Mouse (Mus musculus): ENCODE measurements around the gene Polm.
A peak's percentile ranks its signal among the peaks of the same experiment; 100 is the strongest.

Polm gene

DNA sequence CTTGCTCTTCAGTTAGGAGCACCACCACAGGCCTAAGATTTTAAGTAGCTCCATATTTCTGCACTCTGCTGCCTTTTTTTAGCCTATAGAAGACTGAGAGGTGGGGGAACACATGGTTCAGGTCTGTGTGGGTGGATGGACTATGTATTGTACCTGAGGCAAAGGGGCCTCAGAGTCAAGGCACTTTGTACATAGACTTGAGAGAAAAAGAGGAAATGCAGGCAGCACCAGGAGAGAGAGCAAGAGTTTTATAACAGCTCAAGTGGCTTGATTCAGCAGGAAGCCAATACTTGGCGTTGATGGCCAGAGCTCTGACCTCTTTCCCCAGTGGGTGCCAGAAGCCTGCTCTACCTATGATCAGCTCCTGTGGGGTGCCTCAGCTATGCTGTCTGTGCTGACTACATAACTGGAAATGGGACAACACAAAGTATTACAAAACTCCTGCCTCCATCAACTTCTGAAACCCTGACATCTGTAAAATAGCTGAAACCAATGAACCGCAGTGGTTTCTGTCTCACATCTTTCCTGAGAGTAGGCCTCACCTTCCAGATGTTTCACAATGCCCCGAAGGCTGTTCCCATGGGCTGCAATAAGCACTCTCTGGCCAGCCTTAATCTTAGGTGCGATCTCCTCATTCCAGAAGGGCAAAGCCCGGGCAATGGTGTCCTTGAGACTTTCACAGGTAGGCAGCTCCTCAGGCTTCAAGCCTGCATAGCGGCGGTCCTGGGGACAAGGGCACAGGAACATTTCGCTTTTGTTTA is 35.2 kb downstream of the Polm start:
- DNase-seq: peak; percentile 4

DNA sequence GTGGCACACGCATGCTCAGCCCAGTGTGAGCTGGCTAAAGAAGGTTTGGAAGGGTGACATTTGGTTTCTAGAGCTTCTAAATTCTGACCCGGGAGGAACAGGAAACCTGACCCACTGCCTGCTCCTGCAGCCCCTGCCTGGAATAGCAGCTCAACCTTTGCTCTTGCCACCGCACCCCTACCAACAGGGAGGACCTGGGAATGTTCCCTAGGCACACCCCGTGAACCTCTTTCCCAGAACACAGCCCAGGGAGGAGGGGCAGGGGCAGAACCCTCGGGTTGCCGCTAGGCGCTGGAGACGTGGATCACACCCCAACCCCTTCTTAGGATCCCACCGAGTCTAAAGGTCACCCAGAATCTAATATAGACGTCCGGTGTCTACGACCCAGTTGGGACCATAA is 35.8 kb downstream of the Polm start:
- no peak for DNase-seq

DNA sequence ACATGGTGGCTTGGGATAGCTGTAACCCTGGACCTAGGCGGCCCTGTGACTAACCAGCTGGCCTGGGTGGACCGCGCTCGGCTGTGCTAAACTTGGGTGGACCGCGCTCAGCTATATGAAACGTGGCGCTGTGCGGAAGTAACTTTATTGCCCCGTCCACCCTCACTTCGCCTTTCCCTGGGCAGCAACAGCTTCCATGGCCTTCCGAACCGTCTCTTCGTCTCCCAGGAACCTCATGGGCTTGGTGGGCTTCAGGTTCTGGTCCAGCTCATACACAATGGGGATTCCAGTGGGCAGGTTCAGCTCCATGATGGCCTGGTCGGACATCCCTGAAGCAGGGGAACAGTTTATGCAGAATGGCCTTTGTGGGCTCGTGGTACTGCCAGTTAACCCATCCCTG is 36.3 kb downstream of the Polm start:
- no peak for DNase-seq

DNA sequence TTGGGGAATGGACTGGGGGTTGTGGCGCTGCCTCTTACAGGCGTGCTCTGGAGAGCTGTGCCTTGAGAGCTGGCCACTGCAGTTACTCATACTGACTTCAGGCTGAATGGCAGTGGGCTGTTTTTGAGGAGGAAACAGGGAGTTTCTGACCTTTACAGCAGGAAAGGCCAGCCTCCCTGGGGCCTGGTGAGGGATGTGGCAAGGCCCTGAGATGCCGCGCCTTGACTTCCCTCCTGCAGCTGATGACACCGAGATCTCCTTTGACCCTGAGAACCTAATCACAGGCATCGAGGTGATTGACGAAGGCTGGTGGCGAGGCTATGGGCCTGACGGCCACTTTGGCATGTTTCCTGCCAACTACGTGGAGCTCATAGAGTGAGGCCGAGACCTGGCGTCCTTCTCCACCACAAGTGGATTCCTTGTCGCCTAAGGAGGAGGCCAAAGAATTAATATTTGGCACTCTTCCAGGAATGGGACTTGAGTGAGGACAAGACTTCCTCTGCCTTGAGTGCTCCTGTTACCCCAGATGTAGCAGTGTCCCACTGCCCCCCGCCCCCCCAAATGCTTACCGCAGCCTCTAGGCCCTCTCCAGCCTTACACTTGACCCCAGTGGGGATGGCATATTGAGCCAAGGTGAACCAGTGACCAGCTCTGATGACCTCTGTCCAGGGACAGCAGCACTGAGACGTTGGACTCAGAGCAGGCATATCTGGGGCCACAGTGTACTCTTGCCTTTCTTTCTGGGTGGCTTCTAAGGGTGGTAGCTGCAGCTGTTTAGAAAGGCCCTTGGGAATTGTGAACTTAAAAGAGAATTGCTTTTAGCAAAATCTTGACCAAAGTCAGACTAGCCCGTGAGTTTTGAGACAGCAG is 38.0 kb downstream of the Polm start:
- peak; percentile 8 for DNase-seq

DNA sequence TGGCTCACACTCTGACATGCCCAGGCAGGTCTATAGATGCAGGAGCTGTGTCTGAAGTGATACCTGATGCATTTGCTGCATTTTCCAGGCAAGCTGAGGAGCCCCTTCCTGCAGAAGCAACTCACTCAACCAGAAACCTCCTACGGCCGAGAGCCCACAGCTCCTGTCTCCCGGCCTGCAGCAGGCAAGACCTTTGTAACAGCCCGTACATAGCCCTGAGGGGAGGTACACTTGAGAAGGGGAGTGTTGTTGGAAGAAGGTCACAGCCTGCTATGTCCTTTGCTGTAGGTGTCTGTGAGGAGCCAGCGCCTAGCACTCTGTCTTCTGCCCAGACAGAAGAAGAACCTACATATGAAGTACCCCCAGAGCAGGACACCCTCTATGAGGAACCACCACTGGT is 39.9 kb downstream of the Polm start:
- no peak for DNase-seq

DNA sequence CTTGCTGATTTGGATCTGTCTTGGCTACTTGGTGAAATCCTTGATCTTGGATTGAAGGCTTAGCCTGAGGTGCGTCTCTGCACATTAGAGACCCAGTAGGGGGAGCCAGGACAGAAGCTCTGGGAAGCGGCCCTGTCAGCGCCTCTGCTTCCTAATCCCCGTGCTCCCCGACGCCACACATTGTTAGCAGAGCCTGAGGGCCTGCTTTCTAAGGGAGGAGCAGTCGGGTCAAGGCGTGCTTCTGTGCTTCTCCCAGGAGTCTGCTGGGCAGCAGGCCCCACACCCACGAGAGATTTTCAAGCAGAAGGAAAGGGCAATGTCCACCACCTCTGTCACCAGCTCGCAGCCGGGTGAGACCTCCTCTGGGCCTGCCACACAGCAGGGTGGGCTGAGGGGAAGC is 40.4 kb downstream of the Polm start:
- DNase-seq: no peak

DNA sequence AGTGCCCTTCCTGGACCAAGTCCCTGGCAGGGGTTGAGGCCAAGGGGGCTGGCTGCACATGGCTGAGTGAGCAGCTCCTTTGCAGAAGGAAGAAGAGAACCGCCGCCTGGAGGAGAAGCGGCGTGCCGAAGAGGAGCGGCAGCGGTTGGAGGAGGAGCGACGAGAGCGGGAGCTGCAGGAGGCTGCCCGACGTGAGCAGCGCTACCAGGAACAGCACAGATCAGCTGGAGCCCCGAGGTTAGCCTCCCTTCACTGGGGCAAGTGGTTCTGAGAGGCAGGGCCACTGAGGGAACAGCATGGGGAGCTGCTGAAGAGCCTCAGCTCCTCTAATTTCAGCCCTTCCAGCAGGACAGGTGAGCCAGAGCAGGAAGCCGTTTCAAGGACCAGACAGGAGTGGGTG is 40.9 kb downstream of the Polm start:
- no peak for DNase-seq

DNA sequence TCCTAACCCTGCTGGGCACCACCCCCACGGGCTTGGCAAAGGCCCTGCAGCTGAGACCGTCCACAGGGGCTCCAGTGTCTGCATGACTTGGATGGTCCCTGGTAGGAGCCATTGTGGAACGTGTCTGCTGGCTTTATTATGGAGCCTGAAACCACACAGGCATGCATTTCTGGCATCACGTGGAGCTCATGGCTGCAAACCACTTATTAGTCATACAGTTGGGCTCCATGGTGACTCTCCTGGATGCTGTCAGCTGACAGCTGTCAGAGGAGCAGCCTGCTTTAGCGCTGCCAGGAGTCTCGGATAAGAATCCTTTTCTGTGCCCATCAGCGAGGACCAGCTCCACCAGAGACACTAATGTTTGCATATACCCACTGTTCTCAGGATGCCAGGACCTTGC is 42.1 kb downstream of the Polm start:
- DNase-seq: no peak

DNA sequence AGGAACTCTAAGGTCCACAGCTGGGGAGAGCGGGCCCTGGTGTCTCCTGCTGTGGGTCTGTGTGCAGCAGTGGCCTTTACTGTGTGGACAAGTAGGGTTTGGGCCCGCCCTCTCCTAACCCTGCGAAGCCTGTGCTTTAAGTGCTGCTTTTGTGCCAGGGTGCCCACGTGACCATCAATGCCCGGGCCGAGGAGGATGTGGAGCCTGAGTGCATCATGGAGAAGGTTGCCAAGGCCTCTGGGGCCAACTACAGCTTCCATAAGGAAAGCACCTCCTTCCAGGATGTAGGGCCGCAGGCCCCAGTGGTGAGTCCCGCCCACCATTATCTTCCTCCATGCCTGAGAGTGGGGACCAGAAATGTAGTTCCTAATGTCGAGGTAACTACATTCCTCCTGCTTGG is 42.5 kb downstream of the Polm start:
- DNase-seq: no peak

DNA sequence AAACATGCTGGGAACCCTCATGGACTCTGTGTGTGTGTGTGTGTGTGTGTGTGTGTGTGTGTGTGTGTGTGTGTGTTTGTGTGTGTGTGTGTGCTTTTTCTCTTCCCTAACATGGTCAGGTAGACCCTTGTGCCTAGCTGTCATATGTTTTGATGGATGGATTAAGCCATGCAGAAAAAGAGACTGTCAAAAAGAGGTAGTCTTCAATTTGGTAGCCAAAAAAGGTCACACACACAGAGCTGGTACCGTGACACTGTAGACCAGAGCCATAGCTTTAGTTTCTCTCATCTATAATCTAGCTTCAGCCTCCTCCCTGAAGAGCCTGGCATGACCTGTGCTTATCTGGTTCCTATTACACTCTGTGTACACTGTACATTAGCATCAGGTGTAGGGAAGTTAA is 47.4 kb downstream of the Polm start:
- no peak for DNase-seq

DNA sequence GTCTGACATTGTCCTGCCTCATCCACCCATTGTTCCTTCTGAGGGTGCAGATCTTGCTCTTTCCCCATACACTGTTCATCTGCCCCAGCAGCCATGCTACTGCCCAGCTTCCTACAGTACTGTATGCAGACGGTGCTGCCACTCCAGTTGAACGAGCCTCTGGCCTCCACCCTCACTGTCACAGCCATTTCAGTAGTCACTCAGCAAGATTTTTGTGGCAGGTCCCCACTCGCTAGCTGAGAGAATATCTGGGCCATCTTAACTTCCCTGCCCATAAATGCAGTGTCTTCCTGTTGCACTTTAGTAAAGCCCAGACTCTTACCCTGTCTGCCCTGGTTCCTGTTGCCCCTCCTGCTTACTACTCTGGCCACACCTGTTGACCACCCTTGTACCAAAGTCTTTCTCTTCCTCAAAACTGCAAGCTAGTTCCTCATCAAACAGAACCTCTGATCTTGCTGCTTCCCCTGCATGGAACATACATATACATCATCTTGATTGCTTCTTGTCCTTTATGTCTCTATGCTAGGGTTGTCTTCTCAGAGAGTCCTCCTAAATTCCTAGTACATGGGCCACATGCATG is 48.0 kb downstream of the Polm start:
- DNase-seq: no peak

DNA sequence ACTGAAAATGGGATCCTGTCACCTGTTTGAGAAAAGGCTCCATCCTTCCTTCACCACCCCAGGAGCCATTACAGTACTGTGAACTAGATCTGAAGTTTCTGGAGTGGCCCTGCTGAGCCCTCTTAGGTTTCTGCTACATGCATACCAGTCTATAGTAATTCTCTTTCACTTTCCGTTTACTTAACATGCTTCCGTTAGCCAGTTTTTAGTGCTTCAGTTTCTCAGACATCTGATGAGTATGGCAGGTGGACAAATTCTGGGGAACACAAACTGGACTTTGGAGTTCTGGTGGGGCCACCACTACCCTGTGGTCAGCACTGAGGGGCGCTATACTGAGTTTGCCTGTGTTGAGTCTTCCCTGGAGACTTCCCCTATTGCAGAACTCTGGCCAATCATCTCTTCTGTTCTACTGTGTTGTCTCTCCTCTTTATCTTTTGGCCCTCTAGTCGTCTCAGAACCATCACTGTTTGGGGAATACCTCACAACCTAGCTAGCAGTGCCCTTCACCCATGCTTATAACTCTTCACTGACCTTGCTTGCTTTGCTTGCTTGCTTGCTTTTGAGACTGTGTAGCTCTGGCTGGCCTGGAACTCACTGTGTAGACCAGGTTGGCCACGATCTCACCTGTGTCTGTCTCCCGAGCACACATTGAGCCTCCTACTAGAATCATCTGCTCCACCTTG is 48.6 kb downstream of the Polm start:
- no peak for DNase-seq

DNA sequence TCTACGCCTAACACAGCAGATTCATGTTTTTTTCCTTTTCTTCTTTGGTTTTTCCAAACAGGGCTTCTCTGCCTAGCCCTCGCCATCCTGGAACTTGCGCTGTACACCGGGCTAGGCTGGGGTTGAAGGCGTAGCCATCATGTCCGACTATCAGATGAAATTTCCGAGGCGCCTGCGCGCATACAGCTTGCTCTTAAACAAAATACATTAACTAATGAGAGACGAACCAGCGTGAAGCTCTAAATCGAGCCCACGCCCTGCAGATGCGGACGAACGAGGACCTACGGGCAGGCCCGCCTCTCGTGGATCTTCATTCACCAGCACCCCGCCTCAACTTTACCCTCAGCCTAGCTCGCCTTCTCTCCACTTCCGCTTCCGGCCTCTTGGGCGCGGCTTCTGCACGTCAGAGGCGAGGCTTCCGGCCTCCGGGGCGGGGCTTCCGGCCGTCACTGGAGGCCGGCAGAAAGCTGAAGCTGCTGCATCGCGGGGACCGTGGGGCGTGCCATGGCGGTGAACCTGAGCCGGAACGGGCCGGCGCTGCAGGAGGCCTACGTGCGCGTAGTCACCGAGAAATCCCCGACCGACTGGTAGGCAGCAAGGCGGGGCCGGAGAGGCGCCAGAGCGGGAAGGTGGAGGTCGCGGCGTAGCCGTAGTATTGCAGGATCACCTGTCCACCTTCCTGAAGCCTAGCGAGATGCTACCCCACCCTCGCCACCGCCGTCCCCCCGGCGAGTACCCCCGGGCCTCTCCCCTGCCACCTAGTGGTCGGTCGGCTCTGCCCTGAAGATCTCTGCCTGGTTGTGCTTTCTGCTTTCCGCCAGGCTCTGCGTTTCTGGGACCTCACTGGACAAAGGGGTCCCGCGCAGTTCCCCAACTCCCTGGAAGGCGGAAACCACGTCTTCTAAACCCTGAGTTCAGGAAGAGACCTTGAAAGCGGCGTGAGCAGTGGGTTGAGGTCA is 49.5 kb downstream of the Polm start, which contains the start of gene Dbnl:
Gene Dbnl, plus strand, starts transcription at position 433 of the 959 bp plus-strand sequence.
- peak; percentile 95 for DNase-seq

DNA sequence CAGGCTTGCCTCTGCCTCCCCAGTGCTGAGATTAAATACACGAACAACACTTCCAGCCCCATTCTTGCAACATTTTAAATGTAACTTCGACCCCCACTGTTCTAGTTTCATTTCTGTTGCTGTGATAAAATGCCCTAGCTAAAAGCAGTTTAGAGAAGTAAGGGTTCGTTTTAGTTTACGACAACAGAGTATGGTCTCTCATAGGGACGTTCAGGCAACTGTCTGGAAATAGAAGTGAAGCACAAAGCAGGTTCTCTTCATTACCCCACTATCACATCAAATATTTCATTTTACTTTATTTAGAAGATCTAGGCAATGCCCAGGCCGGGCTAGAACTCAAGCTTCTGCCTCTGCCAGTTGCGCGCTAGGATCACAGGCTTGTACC is 50.2 kb downstream of the Polm start:
- no peak for DNase-seq

DNA sequence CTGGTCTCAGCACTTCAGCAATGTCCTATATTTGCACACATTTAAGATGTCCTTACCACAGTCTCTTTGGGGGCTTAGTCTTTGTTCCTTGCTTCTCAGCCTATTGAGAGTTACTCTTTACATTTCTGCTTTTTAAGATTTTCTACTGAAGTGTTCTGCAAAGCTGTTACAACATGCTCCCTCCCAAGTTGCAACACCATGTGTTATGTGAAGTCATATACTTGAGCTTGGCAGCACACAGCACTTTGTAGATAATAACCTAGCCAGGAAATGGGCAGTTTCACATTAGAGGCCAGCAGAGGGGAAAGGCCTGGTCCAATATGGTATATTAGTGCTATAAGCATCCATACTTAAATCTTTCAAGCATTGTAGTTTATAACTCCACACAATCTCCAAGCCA is 52.1 kb downstream of the Polm start:
- no peak for DNase-seq

DNA sequence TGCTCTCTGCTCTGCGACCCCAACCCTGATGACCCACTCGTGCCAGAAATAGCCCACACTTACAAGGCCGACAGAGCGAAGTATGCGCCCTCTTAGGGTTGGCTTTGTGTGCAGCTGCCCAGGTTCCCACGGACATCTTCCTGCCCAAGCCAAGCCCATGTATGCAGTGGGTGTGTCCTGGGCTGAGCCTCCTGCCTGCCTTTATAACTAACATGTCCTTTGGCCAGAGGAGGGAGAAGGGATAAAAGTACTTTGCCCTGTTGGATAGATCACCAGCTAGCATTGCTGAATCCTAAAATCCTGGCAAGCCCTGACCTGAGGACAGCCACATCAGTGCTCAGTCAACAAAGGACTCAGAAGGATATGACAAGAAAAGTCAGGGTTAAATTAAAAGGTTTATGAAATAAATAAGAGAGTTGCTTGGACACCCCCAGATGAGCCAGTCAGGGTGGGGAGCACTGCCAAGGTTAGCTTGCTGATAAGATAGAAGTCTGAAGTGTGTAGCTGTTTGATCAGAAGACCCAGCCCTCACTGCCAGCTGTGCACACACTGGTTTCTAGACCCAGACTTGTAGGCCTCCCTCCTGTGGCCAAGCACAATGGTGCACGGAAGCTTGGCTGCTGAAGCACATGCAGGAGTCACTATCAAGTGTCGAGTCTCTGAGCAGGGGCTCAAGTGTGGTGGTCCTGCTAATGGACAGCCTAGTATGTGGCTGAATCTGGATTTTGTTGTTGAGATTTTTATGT is 55.4 kb downstream of the Polm start:
- DNase-seq: no peak

DNA sequence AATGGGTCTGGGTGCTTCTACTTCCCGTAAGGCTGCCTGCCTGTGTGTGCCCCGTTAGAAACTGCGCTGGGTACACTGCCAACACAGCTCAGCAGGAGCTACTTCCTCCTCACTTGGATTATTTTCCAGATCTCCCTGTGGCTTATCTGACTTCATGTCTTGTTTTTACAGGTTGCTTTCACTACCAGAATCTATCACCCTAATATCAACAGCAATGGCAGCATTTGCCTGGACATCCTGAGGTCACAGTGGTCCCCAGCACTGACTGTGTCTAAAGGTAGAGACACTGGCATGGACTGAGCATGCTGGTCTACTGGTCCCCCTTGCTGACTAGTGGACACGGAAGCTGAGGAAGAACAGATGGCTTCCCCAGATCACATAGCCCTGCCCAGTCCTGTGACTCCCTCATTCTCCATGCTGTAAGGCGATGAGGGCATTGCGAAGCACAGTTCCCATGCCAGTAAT is 57.7 kb downstream of the Polm start:
- DNase-seq: peak; percentile 80

DNA sequence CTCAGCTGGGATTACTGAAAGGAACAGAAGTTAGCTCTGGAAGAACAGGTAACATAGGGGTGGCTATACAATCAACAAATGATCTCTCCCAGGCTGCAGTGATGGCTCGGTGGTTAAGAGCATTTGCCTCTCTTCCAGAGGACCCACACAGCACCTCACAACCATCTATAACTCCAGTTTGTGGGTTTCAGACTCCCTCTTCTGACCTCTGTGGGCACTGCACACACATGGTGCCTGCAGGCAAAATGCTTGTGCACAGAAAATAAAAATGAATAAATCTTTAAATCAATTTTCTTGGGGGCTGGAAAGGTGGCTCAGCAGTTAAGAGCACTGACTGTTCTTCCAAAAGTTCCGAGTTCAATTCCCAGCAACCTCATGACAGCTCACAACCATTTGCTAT is 59.3 kb downstream of the Polm start:
- no peak for DNase-seq
